Mouse (Mus musculus) lung, embryonic 14.5 days (tissue): ENCODE measurements at regions not wholly inside any gene's neighbourhood (a gene's known extent, or its start where the extent isn't known, plus 50 kb on each side); places are given as distances from the start of the nearest gene placed in this dataset.

Source experiments
- ATAC-seq: fragments of 200-750 bp; cut with Nextera tagmentation; 2 replicates; pipeline ENCODE4 v1.8.0; 2017; ENCODE audit warnings: mild to moderate bottlenecking, moderate TSS enrichment, moderate library complexity; ENCODE audit not compliant: insufficient read depth
- DNase-seq: peaks from one replicate; pipeline ENCODE4 v3.0.0-alpha.2; 2015
- H3K27ac ChIP-seq: fragments of 300-500 bp; sonication (generic); 2 replicates; pipeline ENCODE4 v1.5.1; 2014; ENCODE audit warnings: low read depth, mild to moderate bottlenecking, moderate library complexity
- H3K27me3 ChIP-seq: fragments of 300-500 bp; sonication (generic); 2 replicates; pipeline ENCODE4 v1.6.1; 2014; ENCODE audit warnings: low read length, control low read depth; ENCODE audit not compliant: insufficient read depth
- H3K36me3 ChIP-seq: fragments of 300-500 bp; sonication (generic); 2 replicates; pipeline ENCODE4 v1.6.1; 2014; ENCODE audit warnings: control low read depth; ENCODE audit not compliant: insufficient read depth
- H3K4me1 ChIP-seq: fragments of 300-500 bp; sonication (generic); 2 replicates; pipeline ENCODE4 v1.6.1; 2014; ENCODE audit warnings: antibody characterized with exemption, control low read depth; ENCODE audit not compliant: insufficient read depth
- H3K4me2 ChIP-seq: fragments of 300-500 bp; sonication (generic); 2 replicates; pipeline ENCODE4 v1.6.1; 2014; ENCODE audit warnings: mild to moderate bottlenecking
- H3K4me3 ChIP-seq: fragments of 300-500 bp; sonication (generic); 2 replicates; pipeline ENCODE4 v1.5.1; 2014; ENCODE audit warnings: low read depth, low read length
- H3K9ac ChIP-seq: fragments of 300-500 bp; sonication (generic); 2 replicates; pipeline ENCODE4 v1.6.1; 2014
- H3K9me3 ChIP-seq: fragments of 300-500 bp; sonication (generic); 2 replicates; pipeline ENCODE4 v1.6.1; 2016; ENCODE audit warnings: low read depth, low read length, control low read depth
- CTCF ChIP-seq: IDR thresholded peaks from 2 replicates; pipeline ENCODE4 v1.5.1; 2016; ENCODE audit warnings: antibody characterized with exemption, low read depth
- WGBS: fragments of 180-500 bp; shearing (Covaris S2); extraction: QIAGEN DNeasy Blood & Tissue Kit; methylation state at CpG from one replicate; pipeline ENCODE4 v1.1.7; 2014; 5-methylcytosine and 5-hydroxymethylcytosine counted together

DNA sequence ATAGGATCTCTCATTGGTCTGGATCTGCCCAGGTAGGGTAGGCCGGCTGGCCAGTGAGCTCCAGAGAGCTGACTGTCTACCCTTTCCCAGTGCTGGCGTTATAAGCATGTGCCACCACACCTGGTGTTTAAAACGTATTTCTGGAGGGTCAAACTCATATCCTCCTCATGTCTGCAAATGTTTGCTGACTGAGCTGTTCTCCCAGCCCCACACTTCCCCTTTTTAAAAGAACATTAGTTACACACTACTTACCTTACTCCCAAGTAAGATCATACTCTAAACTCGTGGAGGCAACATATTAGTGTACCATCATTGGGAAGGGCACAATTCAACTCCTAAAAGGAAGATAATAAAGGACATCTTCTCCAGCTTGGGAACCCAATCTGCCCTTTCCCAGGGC is 126.6 kb upstream of the Id2 start:
- DNase-seq = no peak
- 61% methylated on average over 4 of the region's 4 CpGs for WGBS
- ATAC-seq = no peak
- H3K27me3 ChIP-seq = no peaks in the 10 kb centered on the region
- no peaks in the 10 kb centered on the region for H3K4me1 ChIP-seq
- TF ChIP-seq CTCF = no peak
- no peak overlapping the region for H3K4me2 ChIP-seq
- H3K36me3 ChIP-seq = no peaks in the 10 kb centered on the region
- H3K9ac ChIP-seq = no peak overlapping the region
- H3K27ac ChIP-seq = no peak overlapping the region
- no peaks in the 10 kb centered on the region for H3K9me3 ChIP-seq
- no peak overlapping the region for H3K4me3 ChIP-seq

DNA sequence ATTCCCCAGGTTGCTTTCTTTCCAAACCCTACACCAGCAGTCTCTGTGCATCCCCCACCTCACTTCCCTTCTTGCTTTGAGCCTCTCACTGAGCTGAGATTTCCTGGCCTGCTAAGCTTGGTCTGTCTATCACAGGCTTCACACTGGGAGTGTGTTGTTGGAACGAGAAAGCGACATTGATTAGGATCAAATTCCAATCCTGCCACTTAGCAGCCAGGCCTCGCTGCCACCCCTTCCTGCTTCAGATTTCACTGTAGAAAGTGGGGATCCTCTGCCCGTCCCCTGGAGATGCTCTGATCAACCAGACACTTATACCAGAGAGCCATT is 123.8 kb upstream of the Id2 start:
- WGBS = 50% methylated on average over 4 of the region's 4 CpGs
- no peaks in the 10 kb centered on the region for H3K27me3 ChIP-seq
- H3K4me1 ChIP-seq = peaks cover 8% of the 10 kb centered on the region; the same call in 1 of the 2 replicates
- H3K4me2 ChIP-seq = no peak overlapping the region
- no peak overlapping the region for H3K4me3 ChIP-seq
- no peak overlapping the region for H3K27ac ChIP-seq
- H3K36me3 ChIP-seq = no peaks in the 10 kb centered on the region
- DNase-seq = no peak
- no peaks in the 10 kb centered on the region for H3K9me3 ChIP-seq
- ATAC-seq = no peak
- H3K9ac ChIP-seq = no peak overlapping the region
- no peak for TF ChIP-seq CTCF

DNA sequence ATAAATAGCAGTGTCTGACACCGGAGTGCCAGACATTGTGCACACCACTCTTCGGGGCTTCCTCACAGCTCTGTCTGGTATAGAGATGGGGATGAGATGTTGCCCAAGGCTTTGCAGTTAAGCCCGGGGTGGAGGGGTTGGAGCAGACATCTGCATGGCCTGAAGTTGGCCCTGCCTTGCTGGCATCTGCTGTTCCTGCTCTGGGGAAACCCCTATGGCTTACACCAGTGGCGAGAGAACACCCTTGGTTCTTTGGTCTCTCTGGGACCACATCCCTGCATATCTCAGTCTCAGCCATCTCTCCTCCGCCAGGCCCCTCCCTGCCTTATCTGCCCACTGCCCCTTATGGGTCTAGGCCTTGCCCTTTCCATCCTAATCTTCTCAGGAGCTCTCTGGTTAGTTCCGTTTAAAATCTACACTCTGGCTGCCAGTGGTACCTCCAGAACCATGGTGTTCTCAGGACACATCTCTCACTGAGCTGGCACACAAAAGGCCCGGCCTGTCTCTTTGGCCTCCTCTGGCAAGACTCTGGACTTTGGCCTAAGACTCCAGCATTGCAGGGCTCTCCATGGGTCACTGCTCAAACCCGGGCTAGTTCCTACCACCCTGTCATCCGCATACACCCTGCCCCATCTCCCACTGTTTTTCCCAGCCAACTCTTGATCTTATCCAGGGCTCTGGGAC is 123.3 kb upstream of the Id2 start:
- Histone ChIP-seq H3K9ac (no peak overlapping the region), H3K27me3 (no peaks in the 10 kb centered on the region), H3K9me3 (no peaks in the 10 kb centered on the region), H3K36me3 (no peaks in the 10 kb centered on the region), H3K27ac (no peak overlapping the region), H3K4me3 (no peak overlapping the region), H3K4me1 (peaks cover 8% of the 10 kb centered on the region; the same call in 1 of the 2 replicates), H3K4me2 (no peak overlapping the region)
- no peak for TF ChIP-seq CTCF
- WGBS = 64% methylated on average over 9 of the region's 9 CpGs
- no peak for ATAC-seq
- DNase-seq = no peak

DNA sequence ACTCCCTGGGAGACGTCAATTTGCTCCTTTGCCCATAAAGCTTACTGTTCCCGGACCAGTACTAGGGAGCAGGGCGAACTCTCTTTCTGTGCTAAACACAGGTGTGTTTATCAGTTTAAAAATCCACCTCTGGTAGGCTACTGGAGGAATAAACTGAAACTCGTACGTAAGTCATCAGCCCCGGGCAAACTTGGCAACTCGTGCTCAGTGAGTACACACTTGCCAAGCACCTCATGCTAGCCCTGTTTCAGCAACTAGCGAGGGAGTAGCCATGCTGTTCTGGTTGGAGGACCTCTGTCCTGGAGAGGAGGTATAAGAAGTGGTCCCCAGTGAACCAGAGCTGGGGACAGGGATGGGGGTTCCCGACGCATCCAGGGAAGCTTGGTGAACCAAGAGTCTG is 122.6 kb upstream of the Id2 start:
- Histone ChIP-seq H3K9me3 (no peaks in the 10 kb centered on the region), H3K27ac (no peak overlapping the region), H3K9ac (no peak overlapping the region), H3K27me3 (no peaks in the 10 kb centered on the region), H3K36me3 (no peaks in the 10 kb centered on the region), H3K4me3 (no peak overlapping the region), H3K4me1 (peaks cover 8% of the 10 kb centered on the region; the same call in 1 of the 2 replicates), H3K4me2 (no peak overlapping the region)
- no peak for TF ChIP-seq CTCF
- no peak for ATAC-seq
- WGBS = 73% methylated on average over 10 of the region's 10 CpGs
- no peak for DNase-seq

DNA sequence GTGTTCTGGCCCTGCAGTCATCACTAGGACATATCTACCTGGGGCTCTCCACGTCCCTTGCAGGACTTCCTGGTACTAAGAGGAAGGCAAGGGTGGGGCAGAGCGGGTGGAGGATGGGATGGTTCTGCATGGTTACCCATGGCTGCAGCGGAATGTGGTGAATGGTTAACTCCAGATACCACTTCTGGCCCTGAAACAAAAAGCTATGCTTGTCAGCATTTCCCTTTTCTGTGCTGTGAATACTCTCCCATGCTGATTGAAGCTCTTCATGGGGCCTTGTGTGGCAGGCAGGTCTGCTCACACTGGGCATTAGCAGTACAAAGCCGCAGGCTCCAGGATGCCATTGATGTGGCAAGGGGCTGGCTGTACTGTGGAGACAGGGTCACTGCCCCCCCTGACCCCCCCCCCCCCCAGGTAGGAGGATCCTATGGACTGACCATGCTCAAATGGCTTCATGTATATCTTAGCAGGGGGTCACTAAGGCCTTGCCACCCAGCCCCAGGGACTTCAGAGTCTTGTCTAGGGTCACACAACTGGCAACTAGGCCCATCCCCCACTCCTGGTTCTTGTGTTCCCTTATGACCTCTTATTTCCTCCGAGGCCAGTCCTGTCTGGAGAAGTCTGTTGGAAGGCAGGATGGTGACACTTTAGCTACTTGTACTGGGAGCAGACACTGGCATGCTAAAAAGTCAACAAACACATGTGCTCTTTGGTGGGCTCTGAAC is 120.0 kb upstream of the Id2 start:
- no peaks in the 10 kb centered on the region for H3K9me3 ChIP-seq
- H3K9ac ChIP-seq = no peak overlapping the region
- H3K4me3 ChIP-seq = no peak overlapping the region
- H3K4me1 ChIP-seq = peaks cover 8% of the 10 kb centered on the region; the same call in 1 of the 2 replicates
- TF ChIP-seq CTCF = no peak
- H3K27ac ChIP-seq = peak overlapping the region; percentile 73
- peak; percentile 62; the same call in 1 of the 2 replicates for ATAC-seq
- whole genome bisulfite sequencing = 50% methylated on average over 5 of the region's 5 CpGs
- peak; percentile 65 for DNase-seq
- no peak overlapping the region for H3K4me2 ChIP-seq
- H3K27me3 ChIP-seq = no peaks in the 10 kb centered on the region
- H3K36me3 ChIP-seq = no peaks in the 10 kb centered on the region

DNA sequence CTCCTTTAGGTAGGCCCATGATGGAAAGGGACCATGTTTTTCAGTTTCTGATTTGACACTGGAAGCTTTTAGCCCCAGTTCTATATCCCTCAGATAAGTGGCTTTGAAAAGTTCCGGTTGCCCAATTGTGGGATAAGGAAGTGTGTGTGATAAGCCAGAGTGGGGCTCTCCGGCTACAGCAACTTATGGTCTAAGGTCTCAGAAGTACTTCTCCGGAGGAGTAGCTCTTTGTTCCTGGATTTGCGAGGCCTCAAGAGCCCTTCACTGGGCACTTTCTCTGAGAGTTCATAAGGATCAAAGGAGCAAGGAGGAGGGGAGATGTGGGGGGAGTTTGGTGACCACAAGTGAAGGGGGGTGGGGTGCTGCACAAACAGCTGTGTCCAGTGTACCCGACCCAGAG is 118.3 kb upstream of the Id2 start:
- ATAC-seq (0 out of 2 replicates have a peak, but pooled peaks have one; percentile 15), DNase-seq (peak; percentile 56)
- 34% methylated on average over 5 of the region's 5 CpGs for WGBS
- no peak for TF ChIP-seq CTCF
- 0 out of 2 replicates have a peak overlapping the region, but pooled peaks have one; percentile 0 for H3K27ac ChIP-seq
- peaks cover 8% of the 10 kb centered on the region; the same call in 1 of the 2 replicates for H3K4me1 ChIP-seq
- H3K36me3 ChIP-seq = no peaks in the 10 kb centered on the region
- no peaks in the 10 kb centered on the region for H3K27me3 ChIP-seq
- no peak overlapping the region for H3K9ac ChIP-seq
- H3K4me3 ChIP-seq = no peak overlapping the region
- H3K9me3 ChIP-seq = no peaks in the 10 kb centered on the region
- H3K4me2 ChIP-seq = no peak overlapping the region

DNA sequence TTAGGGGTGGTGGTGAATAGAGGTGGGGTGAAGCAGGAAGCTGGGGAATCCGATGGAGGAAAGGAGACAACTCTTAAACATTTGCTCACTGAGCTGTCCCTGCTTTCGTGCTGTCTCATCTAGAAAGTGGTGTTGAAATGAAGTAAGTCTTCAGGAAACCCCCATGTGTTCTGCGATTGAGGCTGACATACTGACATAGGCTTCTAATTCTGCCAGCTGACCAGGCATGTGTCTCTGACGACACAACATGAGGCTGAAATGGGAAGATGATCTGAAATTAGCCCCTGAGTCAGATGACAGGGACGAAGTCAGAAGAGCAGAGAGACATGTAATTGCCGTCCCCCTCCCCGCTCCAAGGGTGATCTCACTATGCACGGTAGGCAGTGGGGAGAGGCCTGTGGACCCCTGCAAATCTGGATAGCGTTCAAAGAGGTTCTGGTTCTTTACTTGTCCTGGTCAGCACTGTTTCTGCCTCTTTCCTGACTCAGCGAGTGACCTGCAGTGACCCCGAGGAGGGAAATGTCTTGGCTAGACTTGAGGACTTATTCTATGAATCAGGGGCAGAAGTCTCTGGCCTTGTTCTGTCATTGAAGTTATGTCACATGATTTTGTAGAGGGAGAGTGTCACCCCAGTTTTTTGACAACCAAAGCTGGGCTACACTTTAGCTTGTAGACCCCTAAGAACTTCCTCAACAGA is 117.0 kb upstream of the Id2 start:
- H3K36me3 ChIP-seq = no peaks in the 10 kb centered on the region
- no peak for TF ChIP-seq CTCF
- no peak overlapping the region for H3K9ac ChIP-seq
- peaks cover 11% of the 10 kb centered on the region; the same call in 1 of the 2 replicates for H3K4me1 ChIP-seq
- DNase-seq (no peak), ATAC-seq (no peak)
- H3K4me2 ChIP-seq = no peak overlapping the region
- H3K27me3 ChIP-seq = no peaks in the 10 kb centered on the region
- no peak overlapping the region for H3K4me3 ChIP-seq
- no peaks in the 10 kb centered on the region for H3K9me3 ChIP-seq
- H3K27ac ChIP-seq = no peak overlapping the region
- WGBS = 76% methylated on average over 11 of the region's 11 CpGs
